Mouse (Mus musculus): ENCODE measurements around the gene Msx1. TPM values are rescaled to one million over a fixed set of nuclear protein-coding genes. Genes with fewer than 3 reads are reported as not detected.
"Not testable (repeated sequence)": the region's sequence is repeated elsewhere in the genome, so short reads cannot be mapped to it uniquely, and the experiment has no call there.

The Msx1 gene
- 1 to 10 TPM; 2.0 to 2.6 TPM for total RNA-seq (2021)
- long read RNA-seq, experiment 1, transcript Msx1-201 (2 exons, 1,935 nt) = major isoform, 8 of 8 reads
- long read RNA-seq, experiment 1, partial matches to known transcripts = 0 of 8 reads
- long read RNA-seq, experiment 1, other reads (novel, unspliced or antisense) = 0 of 8 reads
- long read RNA-seq, experiment 2, partial matches to known transcripts = 0 of 4 reads
- long read RNA-seq, experiment 2, other reads (novel, unspliced or antisense) = 0 of 4 reads

GRCm38 (mm10) chr5:37824461-37824795, at the start of gene Msx1:
TSS of gene Msx1 (minus strand) at chr5:37824583.
- peak; percentile 92 to 93 for DNase-seq

DNA sequence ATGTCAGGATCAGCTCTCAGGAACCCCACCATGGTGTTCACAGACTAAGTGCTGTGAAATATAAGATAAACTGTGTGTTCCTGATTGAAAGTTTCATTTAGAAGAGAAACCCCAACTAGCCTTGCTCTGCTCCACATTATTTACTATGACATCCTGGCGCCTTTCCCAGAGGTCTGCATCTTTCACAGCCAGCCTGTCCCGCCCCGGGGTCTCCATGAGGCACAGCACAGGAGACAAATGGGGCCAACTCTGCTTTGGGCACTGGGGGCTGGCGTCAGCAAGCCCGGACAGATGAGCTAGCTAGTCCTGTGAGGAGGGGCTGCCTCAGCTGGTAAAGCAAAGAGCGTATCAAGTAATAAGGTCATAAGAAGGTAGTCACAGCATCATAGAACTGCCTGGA, 41.1 kb upstream of the Msx1 start:
- no peak for DNase-seq

DNA sequence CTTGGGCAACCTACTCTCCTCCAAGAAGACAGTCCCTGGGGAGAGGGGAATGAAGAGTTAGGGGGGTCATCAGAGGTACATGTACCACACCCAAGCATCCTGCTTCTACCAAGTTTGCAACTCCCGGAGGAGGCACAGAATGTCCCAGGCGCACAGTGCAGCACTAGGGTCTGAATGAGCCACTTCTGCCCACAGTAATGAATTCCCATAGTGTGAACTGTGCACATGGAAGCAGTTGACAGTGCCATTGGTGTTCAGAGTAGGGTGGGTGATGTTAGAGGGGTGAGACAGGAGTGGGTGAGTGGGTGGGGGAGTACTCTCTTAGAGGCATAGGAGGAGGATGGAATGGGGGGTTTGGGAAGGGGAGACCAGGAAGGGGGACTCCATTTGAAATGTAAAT, 39.9 kb upstream of the Msx1 start:
- DNase-seq = no peak

DNA sequence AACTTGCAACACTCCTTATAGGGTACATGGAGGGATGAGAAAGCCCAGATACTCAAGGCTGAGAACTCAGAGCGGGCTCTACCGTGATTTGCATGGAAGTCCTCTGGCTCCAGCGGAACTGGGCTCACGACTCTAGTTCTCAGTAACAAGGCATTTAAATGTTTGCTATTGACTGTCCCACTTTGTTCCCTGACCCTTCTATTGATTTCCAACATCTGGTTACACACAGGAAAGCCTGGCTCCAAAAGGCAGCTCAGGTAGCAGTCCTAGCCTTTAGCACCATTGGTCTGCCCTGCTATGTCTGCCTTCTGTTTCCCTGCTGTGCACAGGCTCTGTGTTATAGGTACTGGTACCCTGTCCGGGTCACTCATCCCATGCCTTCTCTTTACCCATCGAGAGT, 36.5 kb upstream of the Msx1 start:
- DNase-seq = no peak

- DNase-seq = peak in 1 of 2 experiments; percentile 13
Measured at GRCm38 (mm10) chr5:37860151-37860721, 35.9 kb upstream of the Msx1 start.

GRCm38 (mm10) chr5:37857763-37858545, 33.6 kb upstream of the Msx1 start:
- DNase-seq = no peak

- DNase-seq = no peak
Measured at GRCm38 (mm10) chr5:37856057-37856456, 31.7 kb upstream of the Msx1 start.

DNA sequence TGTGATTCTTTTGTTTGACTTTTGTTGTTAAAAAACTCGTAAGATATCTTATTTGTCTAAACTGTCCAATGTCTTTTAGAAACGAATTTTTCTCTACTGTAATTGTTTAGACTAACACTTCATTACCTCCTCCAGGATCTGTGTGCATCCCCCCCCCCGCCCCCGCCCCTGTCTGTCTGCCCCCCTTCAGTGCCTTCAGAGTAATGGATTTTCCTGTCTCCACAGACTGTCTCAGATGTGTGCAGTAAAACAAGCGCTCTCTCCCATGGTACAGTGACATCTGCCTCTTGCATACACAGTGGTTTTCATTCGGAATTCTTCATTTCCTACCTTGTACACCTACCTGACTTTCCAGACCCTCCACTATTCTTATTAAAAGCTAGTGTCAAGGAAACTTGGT, 29.9 kb upstream of the Msx1 start:
- no peak for DNase-seq

- DNase-seq = no peak
Measured at GRCm38 (mm10) chr5:37851305-37851982, 27.1 kb upstream of the Msx1 start.

DNA sequence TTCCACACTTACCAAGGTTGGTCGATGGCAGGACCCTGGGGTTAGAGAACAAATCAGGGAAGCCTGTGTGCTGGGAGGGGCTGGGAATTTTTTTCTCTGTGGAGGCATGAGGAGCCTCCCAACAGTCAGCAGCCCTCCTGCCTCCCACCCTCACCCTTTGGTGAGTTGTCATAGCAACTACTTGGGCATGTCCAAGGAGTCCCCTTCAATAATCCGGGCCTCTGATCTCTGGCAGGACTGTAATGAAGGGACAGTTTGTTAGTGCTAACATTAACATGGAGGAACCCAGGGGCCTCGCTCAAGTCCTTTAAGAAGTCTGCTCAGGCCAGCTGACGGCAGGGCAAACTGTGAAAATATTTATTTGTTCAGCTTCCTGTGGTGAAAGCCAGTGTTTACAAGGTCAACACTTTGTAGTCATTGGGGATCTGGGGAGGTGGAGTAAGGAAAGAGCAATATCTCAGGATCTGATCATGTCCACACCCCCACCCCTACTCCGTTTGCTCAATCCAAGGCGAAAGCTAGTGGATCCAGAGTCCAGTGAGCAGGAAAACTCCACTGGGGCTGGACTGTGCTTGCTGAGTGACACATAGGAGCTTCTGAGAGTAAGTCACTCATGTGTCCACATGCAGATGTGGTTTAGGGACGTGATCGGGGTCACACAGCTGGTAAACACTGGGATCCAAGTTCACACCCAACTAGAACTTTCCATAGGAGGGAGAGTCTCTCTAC, 24.8 kb upstream of the Msx1 start:
- no peak for DNase-seq

GRCm38 (mm10) chr5:37836267-37836646, 11.9 kb upstream of the Msx1 start:
- DNase-seq = no peak

GRCm38 (mm10) chr5:37835590-37836266, 11.3 kb upstream of the Msx1 start:
- DNase-seq = no peak

- no peak for DNase-seq
Measured at GRCm38 (mm10) chr5:37832766-37833165, 8.4 kb upstream of the Msx1 start.

DNA sequence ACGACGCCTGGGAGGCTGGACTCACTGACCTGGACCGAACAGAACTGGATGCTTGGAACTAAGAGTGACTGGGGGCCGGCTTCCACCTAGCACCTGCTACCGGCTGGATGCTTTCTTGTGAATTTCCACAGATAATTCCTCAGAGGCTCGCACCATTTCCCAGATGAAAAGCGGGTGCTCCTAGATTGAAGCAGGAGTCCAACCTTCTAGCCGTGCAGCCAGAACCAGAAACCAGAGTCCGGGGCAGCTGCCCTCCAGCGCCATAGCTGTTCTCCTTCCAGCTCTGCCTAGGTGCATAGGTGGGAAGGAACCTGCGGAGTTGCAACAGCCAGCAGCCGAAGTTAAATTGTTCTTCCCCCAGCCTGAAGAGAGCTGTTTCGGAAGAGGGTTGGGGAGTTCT, 7.6 kb upstream of the Msx1 start:
- no peak for DNase-seq

DNA sequence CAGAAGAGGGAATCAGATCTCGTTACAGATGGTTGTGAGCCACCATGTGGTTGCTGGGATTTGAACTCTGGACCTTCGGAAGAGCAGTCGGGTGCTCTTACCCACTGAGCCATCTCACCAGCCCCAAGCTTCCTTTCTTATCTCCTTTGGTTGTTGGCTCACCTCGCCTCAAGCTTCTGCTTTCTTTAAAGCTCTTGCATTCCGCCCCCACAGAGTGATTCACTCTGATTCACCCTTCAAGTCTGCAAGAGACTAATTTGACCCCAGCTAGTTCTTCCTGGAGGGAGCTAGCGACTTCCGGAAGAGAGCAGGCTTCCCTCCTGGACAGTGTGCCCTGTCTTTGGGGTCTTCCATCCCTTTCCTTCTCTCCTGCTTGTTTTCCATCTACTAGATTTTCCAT, 6.1 kb upstream of the Msx1 start:
- DNase-seq = not testable (repeated sequence)

DNA sequence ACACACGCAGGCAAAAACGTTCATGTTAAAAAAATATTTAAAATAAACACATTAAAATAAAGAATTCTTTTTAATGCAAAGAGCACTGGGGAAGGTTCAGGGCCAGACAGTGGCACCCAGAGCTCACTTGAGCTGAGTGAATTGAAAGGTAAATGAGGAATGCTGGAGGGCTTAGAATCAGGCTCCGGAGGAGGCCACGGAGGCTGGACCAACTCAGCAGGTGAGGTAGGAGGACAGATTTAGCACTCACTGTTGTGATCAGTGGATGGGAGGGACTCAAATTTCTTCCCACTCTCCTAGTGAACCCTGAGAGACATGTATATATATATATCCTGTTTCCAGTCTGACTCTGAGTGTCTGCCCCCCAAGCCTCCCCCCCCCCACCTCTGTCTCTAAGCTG, 5.5 kb upstream of the Msx1 start:
- no peak for DNase-seq

DNA sequence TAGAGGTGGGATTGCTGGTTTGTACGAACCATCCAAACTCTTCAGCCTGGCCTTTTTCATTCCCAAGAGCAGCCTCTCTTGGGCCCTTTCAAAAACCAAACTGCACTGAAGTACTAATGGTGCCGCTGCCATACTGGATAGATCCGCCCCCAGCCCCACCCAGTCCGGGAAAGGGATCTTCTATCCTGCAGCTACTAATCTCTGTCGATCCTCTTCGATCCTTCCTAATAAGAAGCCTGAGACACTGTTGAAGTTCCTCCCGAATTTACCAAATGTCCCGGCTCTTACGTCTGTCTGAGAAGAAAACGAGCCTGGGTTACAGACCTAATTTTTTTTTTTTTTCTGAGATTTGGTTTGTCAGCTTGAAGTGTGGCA, 4.9 kb upstream of the Msx1 start:
- no peak for DNase-seq

GRCm38 (mm10) chr5:37828591-37829295, 4.4 kb upstream of the Msx1 start:
- DNase-seq = peak in 1 of 2 experiments; percentile 29

GRCm38 (mm10) chr5:37828001-37828400, 3.6 kb upstream of the Msx1 start:
- DNase-seq = peak in 1 of 2 experiments; percentile 20

GRCm38 (mm10) chr5:37827626-37827950, 3.2 kb upstream of the Msx1 start:
- no peak for DNase-seq
